In the genomic region with DNA sequence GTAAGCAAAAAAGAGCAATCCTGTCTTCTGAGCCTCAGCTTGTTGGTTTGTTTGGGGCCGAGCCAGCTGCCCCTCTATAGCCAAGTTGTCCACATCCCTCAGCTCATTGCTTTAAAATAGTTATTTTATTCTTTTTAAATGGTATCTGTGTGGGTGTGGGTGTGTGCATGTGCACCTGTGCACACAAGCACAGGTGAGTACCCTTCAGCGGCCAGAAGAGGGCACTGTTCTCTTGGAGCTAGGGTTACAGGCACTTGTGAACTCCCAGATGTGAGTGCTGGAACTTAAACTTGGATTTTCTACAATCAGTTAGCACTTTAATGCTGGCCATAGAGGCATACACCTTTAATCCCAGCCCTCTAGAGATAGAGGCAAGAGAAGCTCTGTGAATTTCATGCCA, we compare ENCODE assay signal across 8 mouse cellular contexts. TPM values are rescaled to one million over a fixed set of nuclear protein-coding genes. Genes with fewer than 3 reads are reported as not detected.
DNase-seq lines count a peak whose midpoint lies in the region; ATAC-seq lines count a peak whose summit lies in the region.

No protein-coding gene starts in this region.

- H3K27ac ChIP-seq in forebrain, embryonic 10.5 days: no peak overlapping the region
- no peak overlapping the region for H3K27ac ChIP-seq in forebrain, embryonic 16.5 days (ENCODE audit: low read length)

- no peaks in the 10 kb centered on the region for H3K36me3 ChIP-seq in forebrain, embryonic 10.5 days (replicated peaks)
- H3K36me3 ChIP-seq in forebrain, embryonic 16.5 days (ENCODE audit: control insufficient read depth, insufficient read depth): no peaks in the 10 kb centered on the region

- no peak overlapping the region for H3K9ac ChIP-seq in forebrain, embryonic 16.5 days (replicated peaks; ENCODE audit: low read depth, low read length)

- no peak for ATAC-seq in forebrain, embryonic 16.5 days
- peak; percentile 77 for ATAC-seq in common myeloid progenitor, adult 5-6 weeks (replicated peaks; ENCODE audit: low read depth, poor library complexity, severe bottlenecking)

- 52% methylated on average over 2 of the region's 2 CpGs for WGBS in forebrain, embryonic 10.5 days
- 48% methylated on average over 2 of the region's 2 CpGs for WGBS in forebrain, embryonic 16.5 days

- no peaks in the 10 kb centered on the region for H3K4me1 ChIP-seq in forebrain, embryonic 10.5 days
- H3K4me1 ChIP-seq in forebrain, embryonic 16.5 days (replicated peaks; ENCODE audit: control insufficient read depth, insufficient read depth, low read length): no peaks in the 10 kb centered on the region

- H3K4me3 ChIP-seq in forebrain, embryonic 10.5 days: no peak overlapping the region
- no peak overlapping the region for H3K4me3 ChIP-seq in forebrain, embryonic 16.5 days (replicated peaks; ENCODE audit: low read length)

- DNase-seq in forebrain, embryonic 10.5 days (ENCODE audit: extremely low spot score, low spot score): peak; percentile 40
- DNase-seq in right cerebral cortex, postnatal 14 days: peak; percentile 22
- no peak for DNase-seq in right cerebral cortex, adult 18-20 months
- DNase-seq in kidney, postnatal 10 days: peak; percentile 66
- DNase-seq in skeletal muscle tissue, adult 2 months (ENCODE audit: low read depth, low spot score): peak; percentile 9
- no peak for DNase-seq in frontal cortex, postnatal 14 days (ENCODE audit: low spot score in 2 of 2)

- H3K27me3 ChIP-seq in forebrain, embryonic 10.5 days (ENCODE audit: poor library complexity, severe bottlenecking): no peaks in the 10 kb centered on the region
- no peaks in the 10 kb centered on the region for H3K27me3 ChIP-seq in forebrain, embryonic 16.5 days (replicated peaks; ENCODE audit: control insufficient read depth, insufficient read depth, low read length)

- H3K4me2 ChIP-seq in forebrain, embryonic 16.5 days (ENCODE audit: low read length): no peak overlapping the region

- H3K9me3 ChIP-seq in forebrain, embryonic 10.5 days: no peaks in the 10 kb centered on the region
- H3K9me3 ChIP-seq in forebrain, embryonic 16.5 days (ENCODE audit: control insufficient read depth, low read length): no peaks in the 10 kb centered on the region

RNA-seq across cellular contexts. Expression of a gene that starts 26.8 kb away (rescaled TPM):
- polyA plus RNA-seq in forebrain, embryonic 10.5 days (2016; fragmentation: Nextera tagmentation; extraction: Ambion mirVana): 43.9 and 49.1 TPM in 2 replicates
- polyA plus RNA-seq in forebrain, embryonic 16.5 days (2015; fragmentation: Nextera tagmentation; extraction: Ambion mirVana): 8.8 and 9.5 TPM in 2 replicates
- total RNA-seq in common myeloid progenitor, adult 5-6 weeks (2017): 6.6 and 8.9 TPM in 2 replicates

Comparison
In these comparisons a context has a peak if more than half of its experiments do, and no peak if none do; other contexts are left out.
1. DNase-seq: peak in forebrain, embryonic 10.5 days (single experiment), right cerebral cortex, postnatal 14 days (single experiment), kidney, postnatal 10 days (single experiment) and skeletal muscle tissue, adult 2 months (single experiment); none in right cerebral cortex, adult 18-20 months (single experiment) and frontal cortex, postnatal 14 days (0 of 2).